Mouse (Mus musculus): Measurements from ENCODE around the gene Nvl.

Gene Nvl

GRCm38 (mm10) chr1:181143950-181144836, at the start of gene Nvl, which contains the start of gene Cnih4:
Gene Nvl, minus strand, starts transcription at chr1:181144204.
Gene Cnih4, plus strand, starts transcription at chr1:181144693.
- in situ Hi-C loops (cut with MboI, MseI) = no loop called here

DNA sequence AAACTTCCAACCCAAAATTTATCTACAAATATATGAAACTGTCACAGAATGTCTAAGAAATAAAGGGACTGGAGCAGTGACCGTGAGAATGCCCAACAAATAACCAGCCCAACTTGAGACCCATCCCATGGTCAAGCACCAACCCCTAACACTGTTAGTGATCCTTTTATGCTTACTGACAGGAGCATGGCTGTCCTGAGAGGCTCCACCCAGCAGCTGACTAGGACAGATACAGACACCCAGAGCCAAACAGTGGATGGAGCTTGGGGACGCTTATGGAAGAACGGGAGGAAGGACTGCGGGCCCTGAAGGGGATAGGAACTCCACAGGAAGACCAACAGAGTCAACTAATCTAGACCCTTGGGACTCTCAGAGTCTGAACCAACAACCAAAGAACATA, 44.9 kb upstream of the Nvl start:
- in situ Hi-C loops (cut with MboI, MseI) = no loop called here

GRCm38 (mm10) chr1:181170210-181170609, 26.2 kb upstream of the Nvl start:
- in situ Hi-C loops (cut with MboI, MseI) = no loop called here

DNA sequence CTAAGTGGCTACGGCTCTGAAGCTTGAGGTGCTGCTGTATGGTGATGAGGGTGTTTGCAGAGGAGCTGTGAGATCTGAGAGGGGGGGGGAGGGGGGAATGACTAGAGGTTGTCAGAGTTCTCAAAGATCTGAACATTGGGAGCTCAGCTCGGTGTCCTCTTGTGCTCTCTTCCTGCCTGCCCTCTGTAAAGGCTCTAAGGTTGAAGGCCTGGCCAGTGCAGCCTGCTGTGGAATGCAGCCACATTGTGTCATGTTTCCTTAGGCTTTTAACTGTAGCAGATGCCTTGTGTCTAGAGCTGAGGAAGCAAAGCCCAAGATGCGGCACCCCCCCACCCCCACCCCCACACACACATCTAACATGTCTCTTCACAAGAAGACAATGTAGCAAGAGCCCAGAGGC, 24.4 kb upstream of the Nvl start:
- in situ Hi-C loops (cut with MboI, MseI) = no loop called here

- in situ Hi-C loops (cut with MboI, MseI) = no loop called here
Measured at GRCm38 (mm10) chr1:181167816-181168215, 23.8 kb upstream of the Nvl start.

DNA sequence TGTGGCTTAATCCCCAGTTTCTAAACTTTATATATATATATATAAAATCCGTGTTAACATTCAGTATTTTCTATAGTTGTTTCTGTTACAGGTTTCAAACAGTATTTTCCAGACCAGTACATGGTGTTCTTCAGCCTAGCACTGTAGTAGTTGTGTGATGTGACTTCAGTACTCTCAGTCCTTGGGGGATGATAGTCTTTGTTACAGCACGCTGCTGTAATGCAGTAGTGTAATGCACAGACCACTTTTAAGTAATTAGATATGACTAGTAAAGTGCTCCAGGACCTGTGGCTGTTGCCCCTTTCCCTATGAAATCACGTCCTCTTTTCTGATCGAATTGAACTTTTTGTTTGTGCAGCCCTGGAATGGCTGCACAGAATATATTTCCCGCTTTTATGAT, 7.5 kb upstream of the Nvl start:
- in situ Hi-C loops (cut with MboI, MseI) = no loop called here

GRCm38 (mm10) chr1:181150827-181151534, 7.0 kb upstream of the Nvl start:
- in situ Hi-C loops (cut with MboI, MseI) = no loop called here

DNA sequence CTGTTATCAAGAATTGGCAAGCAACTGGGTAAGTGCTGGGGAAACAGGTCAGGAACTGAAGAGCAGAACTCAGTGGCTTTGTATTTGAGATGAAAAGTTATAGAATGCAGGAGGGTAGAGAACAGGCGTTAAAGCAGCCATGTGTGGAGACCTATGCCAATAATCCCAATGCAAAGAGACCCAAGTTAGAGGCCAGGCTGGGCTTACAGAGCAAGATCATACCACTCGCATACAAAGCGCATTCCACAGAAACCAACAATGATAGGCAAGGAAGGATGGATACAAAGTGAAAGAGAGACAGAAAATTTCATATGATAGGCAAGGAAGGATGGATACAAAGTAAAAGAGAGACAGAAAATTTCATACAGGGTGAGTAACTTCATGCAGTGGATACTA, 6.4 kb upstream of the Nvl start:
- in situ Hi-C loops (cut with MboI, MseI) = no loop called here

- in situ Hi-C loops (cut with MboI, MseI) = no loop called here
Measured at GRCm38 (mm10) chr1:181149373-181150017, 5.5 kb upstream of the Nvl start.

- in situ Hi-C loops (cut with MboI, MseI) = no loop called here
Measured at GRCm38 (mm10) chr1:181148540-181148939, 4.5 kb upstream of the Nvl start.

GRCm38 (mm10) chr1:181146187-181146586, 2.2 kb upstream of the Nvl start:
- in situ Hi-C loops (cut with MboI, MseI) = no loop called here

DNA sequence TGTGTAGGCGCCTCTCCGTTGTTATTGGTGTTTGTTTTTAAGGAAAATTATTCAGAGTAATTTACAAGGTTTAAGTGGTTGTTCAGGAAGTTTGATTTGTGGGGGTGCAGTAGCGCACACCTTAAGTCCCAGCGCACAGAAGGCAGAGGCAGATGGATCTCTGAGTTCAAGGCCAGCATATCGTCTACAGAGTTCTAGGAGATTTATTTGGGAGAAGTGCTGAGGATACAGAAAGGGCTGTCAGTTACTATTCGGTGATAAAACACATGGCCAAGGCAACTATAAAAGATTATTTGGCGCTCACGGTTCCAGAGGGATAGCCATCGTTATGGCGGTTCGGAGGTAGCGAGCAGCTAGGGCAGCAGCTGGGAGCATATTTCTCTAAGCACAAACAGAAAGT, 962 bp upstream of the Nvl start:
- in situ Hi-C loops (cut with MboI, MseI) = no loop called here

GRCm38 (mm10) chr1:181143609-181143949, 425 bp downstream of the Nvl start:
- in situ Hi-C loops (cut with MboI, MseI) = no loop called here

DNA sequence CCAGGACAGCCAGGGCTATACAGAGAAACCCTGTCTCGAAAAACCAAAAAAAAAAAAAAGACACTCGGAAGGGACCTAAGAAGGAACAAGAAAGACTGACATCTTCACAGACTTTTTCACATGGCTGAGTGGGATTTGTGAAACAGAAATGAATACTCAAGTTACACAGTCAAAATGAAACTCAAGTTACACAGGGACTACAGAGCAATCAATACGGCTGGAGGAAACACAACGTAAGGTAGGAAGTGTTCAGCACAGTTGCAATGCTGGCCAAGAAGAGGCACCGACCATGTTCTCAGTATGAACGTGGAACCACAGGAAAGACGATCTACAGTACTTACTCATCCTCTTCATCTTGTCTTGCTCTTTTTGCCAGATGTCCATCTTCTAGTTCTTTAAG, 5.3 kb downstream of the Nvl start:
- in situ Hi-C loops (cut with MboI, MseI) = no loop called here

DNA sequence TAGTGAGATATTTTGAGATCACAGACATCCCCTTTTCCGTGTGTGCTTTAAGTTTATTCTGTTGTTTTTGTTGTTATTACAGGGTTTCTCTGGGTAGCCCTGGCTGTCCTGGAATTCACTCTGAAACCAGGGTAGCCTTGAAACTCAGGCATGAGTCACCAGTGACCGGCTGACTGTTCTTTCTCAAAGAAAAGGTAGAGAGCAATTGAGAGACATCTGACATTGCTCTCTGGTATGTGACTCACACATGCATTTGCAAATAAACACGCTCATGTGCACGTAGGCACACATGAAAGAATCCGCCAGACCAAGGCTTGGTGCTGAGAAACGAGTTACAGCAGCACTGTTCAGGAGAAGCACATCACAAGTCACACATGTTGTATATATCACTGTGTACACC, 12.1 kb downstream of the Nvl start:
- in situ Hi-C loops (cut with MboI, MseI) = no loop called here

DNA sequence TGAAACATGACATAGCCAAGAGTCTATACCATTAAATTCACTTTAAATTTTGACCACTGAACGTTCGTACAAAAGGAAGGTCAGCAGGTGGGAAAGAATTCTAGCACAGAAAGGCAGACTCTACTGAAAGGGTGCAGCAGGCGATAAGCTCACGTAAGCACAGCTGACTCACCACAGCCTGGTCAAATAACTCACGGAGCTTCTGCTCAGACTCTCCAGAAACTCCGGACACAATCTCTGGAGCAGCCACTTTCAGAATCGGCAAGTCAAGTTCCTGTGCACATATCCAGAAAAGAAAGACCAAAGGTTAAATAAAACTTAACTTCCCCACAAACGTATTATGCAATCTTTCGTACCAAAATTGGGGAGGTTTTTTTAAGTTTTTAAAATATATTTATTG, 17.2 kb downstream of the Nvl start:
- in situ Hi-C loops (cut with MboI, MseI) = loop anchor here (10.0 kb wide), 2 partner anchors 472 to 1352 kb away; no protein-coding TSS in a partner anchor

GRCm38 (mm10) chr1:181125916-181126315, 18.1 kb downstream of the Nvl start:
- in situ Hi-C loops (cut with MboI, MseI) = loop anchor here (10.0 kb wide), 2 partner anchors 471 to 1351 kb away; no protein-coding TSS in a partner anchor

GRCm38 (mm10) chr1:181124145-181124544, 19.9 kb downstream of the Nvl start:
- in situ Hi-C loops (cut with MboI, MseI) = loop anchor here (10.0 kb wide), 2 partner anchors 469 to 1349 kb away; no protein-coding TSS in a partner anchor

DNA sequence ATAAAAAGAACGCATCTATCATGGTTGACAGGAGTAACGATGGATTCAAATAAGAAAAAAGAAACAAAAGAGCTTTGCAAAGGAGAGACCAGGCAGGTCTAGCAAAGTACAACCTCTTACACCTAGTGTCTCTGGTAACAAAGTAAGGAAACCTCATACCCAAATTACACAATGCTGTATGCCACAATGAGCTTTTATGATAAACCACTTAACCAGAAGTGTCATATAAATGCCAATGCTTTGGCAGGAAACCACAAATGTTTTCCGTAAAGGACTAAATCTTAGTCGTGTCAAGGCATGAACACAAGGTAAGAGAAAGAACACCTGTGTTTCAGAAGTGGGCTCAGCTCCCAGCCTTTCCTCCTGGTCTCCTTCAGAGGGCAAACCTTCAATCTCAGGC, 26.9 kb downstream of the Nvl start:
- in situ Hi-C loops (cut with MboI, MseI) = no loop called here

DNA sequence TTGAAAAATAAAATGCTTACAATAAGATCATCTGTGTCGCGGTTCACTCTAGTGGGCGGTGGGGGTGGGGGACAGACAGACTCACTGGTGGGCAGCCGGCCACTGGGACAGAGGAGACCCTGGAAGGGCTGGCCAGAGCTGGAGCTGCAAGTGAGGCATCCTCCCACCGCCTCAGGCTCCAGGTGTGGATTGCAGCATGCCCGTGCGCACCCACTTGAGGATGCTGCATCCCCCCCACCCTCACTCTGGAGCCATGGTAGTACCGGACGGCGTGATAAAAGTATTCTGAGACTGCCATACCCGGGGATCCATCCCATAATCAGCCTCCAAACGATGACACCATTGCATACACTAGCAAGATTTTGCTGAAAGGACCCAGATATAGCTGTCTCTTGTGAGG, 54.0 kb downstream of the Nvl start:
- in situ Hi-C loops (cut with MboI, MseI) = loop anchor here (5.0 kb wide), 1 partner anchor 697 kb away; no protein-coding TSS in a partner anchor

DNA sequence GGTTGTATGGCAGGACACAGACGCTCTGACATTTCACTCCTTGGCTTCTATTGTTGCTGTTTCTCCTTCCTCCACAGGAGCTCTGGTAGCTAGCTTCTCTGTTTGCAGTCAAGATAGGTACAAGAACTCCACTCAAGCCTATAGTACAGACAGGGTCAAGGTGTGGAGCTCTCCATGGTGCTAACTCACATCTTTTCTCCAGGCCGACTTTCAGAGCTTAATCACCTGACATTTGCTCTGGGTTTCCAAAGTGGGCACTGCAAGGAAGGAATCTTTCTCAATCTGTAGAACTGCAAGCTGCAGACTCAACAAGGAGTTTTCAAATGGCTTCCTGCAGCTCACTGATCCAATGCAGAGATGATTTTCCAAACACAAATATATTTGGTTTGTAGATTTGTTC, 60.0 kb downstream of the Nvl start:
- in situ Hi-C loops (cut with MboI, MseI) = no loop called here

DNA sequence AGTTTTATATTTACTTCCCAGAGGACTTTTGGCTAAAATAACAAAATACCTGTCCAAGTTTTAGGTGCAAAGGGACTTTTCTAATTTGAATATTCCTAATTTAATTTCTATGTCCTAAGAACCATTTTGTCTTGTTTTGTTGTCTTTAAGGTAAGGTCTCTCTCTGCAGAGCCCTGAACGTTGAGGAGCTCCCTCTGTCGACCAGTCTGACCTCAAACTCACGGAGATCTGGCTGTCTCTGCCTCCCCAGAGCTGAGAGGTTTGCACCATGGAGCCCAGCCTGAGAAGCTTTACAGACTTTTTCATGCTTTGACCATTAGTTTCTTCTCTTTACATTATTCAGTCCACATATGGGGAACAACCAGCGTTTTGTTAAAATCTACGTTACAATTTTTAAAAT, 70.9 kb downstream of the Nvl start:
- in situ Hi-C loops (cut with MboI, MseI) = loop anchor here (25.0 kb wide), 1 partner anchor 1886 kb away; no protein-coding TSS in a partner anchor

Measured in regulatory T cell (primary cell).